Mouse (Mus musculus): ENCODE data around the gene Eif4a2. TPM values are rescaled to one million over a fixed set of nuclear protein-coding genes. Genes with fewer than 3 reads are reported as not detected.
A peak's percentile ranks its signal among the peaks of the same experiment; 100 is the strongest.
"Not testable (repeated sequence)": the region's sequence is repeated elsewhere in the genome, so short reads cannot be mapped to it uniquely, and the experiment has no call there.

Eif4a2 gene
- 100 to 1,000 TPM; 923 to 956 TPM for total RNA-seq (2021)
- long read RNA-seq, experiment 1, transcript Eif4a2-203 (11 exons, 1,227 nt) = minor isoform, 73 of 383 reads
- long read RNA-seq, experiment 1, transcript Eif4a2-201 (11 exons, 2,208 nt) = major isoform, 249 of 383 reads
- long read RNA-seq, experiment 1, partial matches to known transcripts = 29 of 383 reads
- long read RNA-seq, experiment 1, other reads (novel, unspliced or antisense) = 24 of 383 reads
- long read RNA-seq, experiment 2, transcript Eif4a2-201 (11 exons, 2,208 nt) = major isoform, 375 of 572 reads
- long read RNA-seq, experiment 2, transcript Eif4a2-223 (10 exons, 2,203 nt) = minor isoform, 14 of 572 reads
- long read RNA-seq, experiment 2, transcript Eif4a2-203 (11 exons, 1,227 nt) = minor isoform, 124 of 572 reads
- long read RNA-seq, experiment 2, partial matches to known transcripts = 20 of 572 reads
- long read RNA-seq, experiment 2, other reads (novel, unspliced or antisense) = 36 of 572 reads

GRCm38 (mm10) chr16:23107231-23107942, at the start of gene Eif4a2:
Gene Eif4a2, plus strand, starts transcription at chr16:23107444.
- peak within 1 kb of the TSS; percentile 100 for H3K27ac ChIP-seq
- peak within 1 kb of the TSS; percentile 100 for H3K4me3 ChIP-seq
- DNase-seq (ENCODE audit: low spot score in 2 of 2) = peak; percentile 87 to 91
- TF ChIP-seq CTCF (conservative IDR thresholded peaks at IDR 0.05) = peak; percentile 46; the same call in 1 of the 2 replicates

- not testable (repeated sequence) for H3K27ac ChIP-seq; H3K4me3 ChIP-seq; DNase-seq (ENCODE audit: low spot score in 2 of 2)
Measured at GRCm38 (mm10) chr16:23057668-23058447, 49.4 kb upstream of the Eif4a2 start, which contains the start of gene Kng1. Gene Kng1, plus strand, starts transcription at chr16:23057865.

GRCm38 (mm10) chr16:23059630-23060029, 47.6 kb upstream of the Eif4a2 start:
- H3K27ac ChIP-seq; H3K4me3 ChIP-seq; DNase-seq (ENCODE audit: low spot score in 2 of 2): not testable (repeated sequence)

GRCm38 (mm10) chr16:23060781-23061325, 46.4 kb upstream of the Eif4a2 start:
- H3K27ac ChIP-seq; DNase-seq (ENCODE audit: low spot score in 2 of 2); H3K4me3 ChIP-seq: not testable (repeated sequence)

- DNase-seq (ENCODE audit: low spot score in 2 of 2); H3K4me3 ChIP-seq; H3K27ac ChIP-seq: not testable (repeated sequence)
Measured at GRCm38 (mm10) chr16:23077516-23077915, 29.7 kb upstream of the Eif4a2 start.

- not testable (repeated sequence) for H3K27ac ChIP-seq; DNase-seq (ENCODE audit: low spot score in 2 of 2); H3K4me3 ChIP-seq
Measured at GRCm38 (mm10) chr16:23087159-23087558, 20.1 kb upstream of the Eif4a2 start.

GRCm38 (mm10) chr16:23087712-23088111, 19.5 kb upstream of the Eif4a2 start:
- peak; percentile 83 for TF ChIP-seq CTCF (conservative IDR thresholded peaks at IDR 0.05)
- H3K27ac ChIP-seq; DNase-seq (ENCODE audit: low spot score in 2 of 2); H3K4me3 ChIP-seq: not testable (repeated sequence)

GRCm38 (mm10) chr16:23088491-23088890, 18.8 kb upstream of the Eif4a2 start:
- peak; percentile 48 for TF ChIP-seq CTCF (conservative IDR thresholded peaks at IDR 0.05)
- H3K27ac ChIP-seq; DNase-seq (ENCODE audit: low spot score in 2 of 2); H3K4me3 ChIP-seq: not testable (repeated sequence)

GRCm38 (mm10) chr16:23091345-23091744, 15.9 kb upstream of the Eif4a2 start:
- not testable (repeated sequence) for DNase-seq (ENCODE audit: low spot score in 2 of 2); H3K4me3 ChIP-seq; H3K27ac ChIP-seq

- TF ChIP-seq CTCF (conservative IDR thresholded peaks at IDR 0.05) = no peak
- H3K4me3 ChIP-seq = no peak overlapping the region
- no peak overlapping the region for H3K27ac ChIP-seq
- DNase-seq (ENCODE audit: low spot score in 2 of 2) = no peak
Measured at GRCm38 (mm10) chr16:23093321-23093953, 13.8 kb upstream of the Eif4a2 start.

- DNase-seq (ENCODE audit: low spot score in 2 of 2) = no peak
- H3K4me3 ChIP-seq = no peak overlapping the region
- no peak for TF ChIP-seq CTCF (conservative IDR thresholded peaks at IDR 0.05)
- H3K27ac ChIP-seq = no peak overlapping the region
Measured at GRCm38 (mm10) chr16:23094136-23094535, 13.1 kb upstream of the Eif4a2 start.

- not testable (repeated sequence) for H3K27ac ChIP-seq; DNase-seq (ENCODE audit: low spot score in 2 of 2); H3K4me3 ChIP-seq
Measured at GRCm38 (mm10) chr16:23095581-23095980, 11.7 kb upstream of the Eif4a2 start.

- peak overlapping the region; percentile 70; the same call in 1 of the 2 replicates for H3K27ac ChIP-seq
- DNase-seq (ENCODE audit: low spot score in 2 of 2); H3K4me3 ChIP-seq: not testable (repeated sequence)
Measured at GRCm38 (mm10) chr16:23096886-23097285, 10.4 kb upstream of the Eif4a2 start.

GRCm38 (mm10) chr16:23097290-23098104, 9.7 kb upstream of the Eif4a2 start:
- H3K4me3 ChIP-seq = not testable (repeated sequence)
- H3K27ac ChIP-seq = peak overlapping the region; percentile 70
- DNase-seq (ENCODE audit: low spot score in 2 of 2) = peak; percentile 34 to 50

- not testable (repeated sequence) for DNase-seq (ENCODE audit: low spot score in 2 of 2); H3K4me3 ChIP-seq; H3K27ac ChIP-seq
Measured at GRCm38 (mm10) chr16:23098105-23098452, 9.2 kb upstream of the Eif4a2 start.

All from layer of hippocampus, adult 2 months (tissue).